Mouse (Mus musculus): ENCODE results near the gene Rbsn. TPM values are rescaled to one million over a fixed set of nuclear protein-coding genes. Genes with fewer than 3 reads are reported as not detected.
A peak's percentile ranks its signal among the peaks of the same experiment; 100 is the strongest.

Gene Rbsn
- polyA plus RNA-seq (2015; fragmentation: Nextera tagmentation; extraction: Ambion mirVana), result 23.8 and 24.4 TPM in 2 replicates

GRCm38 (mm10) chr6:92214773-92215449 lies at the start of gene Rbsn:
TSS of gene Rbsn (minus strand) at chr6:92214925.
- peak within 1 kb of the TSS; percentile 97 for H3K4me3 ChIP-seq (replicated peaks; ENCODE audit: low read length)
- H3K9me3 ChIP-seq (replicated peaks; ENCODE audit: control insufficient read depth, low read length), result no peaks in the 10 kb centered on the region
- H3K4me1 ChIP-seq (ENCODE audit: control insufficient read depth, insufficient read depth, low read length), result peaks cover 9% of the 10 kb centered on the region; the same call in 1 of the 2 replicates
- peak within 1 kb of the TSS; percentile 98 for H3K4me2 ChIP-seq (ENCODE audit: low read depth, low read length)
- no peaks in the 10 kb centered on the region for H3K36me3 ChIP-seq (ENCODE audit: control insufficient read depth, insufficient read depth, low read length)
- 9% methylated on average over 35 of the region's 35 CpGs for WGBS
- H3K27ac ChIP-seq (ENCODE audit: low read length), result peak within 1 kb of the TSS; percentile 87
- no peaks in the 10 kb centered on the region for H3K27me3 ChIP-seq (ENCODE audit: control insufficient read depth, insufficient read depth, low read length)
- ATAC-seq (ENCODE audit: insufficient read depth, low FRiP score), result peak; percentile 95
- peak within 1 kb of the TSS; percentile 95 for H3K9ac ChIP-seq (ENCODE audit: low read length)

GRCm38 (mm10) chr6:92261162-92261843 lies 46.6 kb upstream of the Rbsn start:
- no peak overlapping the region for H3K4me2 ChIP-seq (ENCODE audit: low read depth, low read length)
- no peaks in the 10 kb centered on the region for H3K9me3 ChIP-seq (replicated peaks; ENCODE audit: control insufficient read depth, low read length)
- no peaks in the 10 kb centered on the region for H3K27me3 ChIP-seq (ENCODE audit: control insufficient read depth, insufficient read depth, low read length)
- H3K9ac ChIP-seq (ENCODE audit: low read length), result no peak overlapping the region
- 69% methylated on average over 4 of the region's 4 CpGs for WGBS
- no peaks in the 10 kb centered on the region for H3K4me1 ChIP-seq (ENCODE audit: control insufficient read depth, insufficient read depth, low read length)
- no peak overlapping the region for H3K27ac ChIP-seq (ENCODE audit: low read length)
- H3K4me3 ChIP-seq (replicated peaks; ENCODE audit: low read length), result no peak overlapping the region
- H3K36me3 ChIP-seq (ENCODE audit: control insufficient read depth, insufficient read depth, low read length), result no peaks in the 10 kb centered on the region
- ATAC-seq (ENCODE audit: insufficient read depth, low FRiP score), result no peak

GRCm38 (mm10) chr6:92255346-92255745 lies 40.6 kb upstream of the Rbsn start:
- Histone ChIP-seq H3K36me3 (ENCODE audit: control insufficient read depth, insufficient read depth, low read length) (no peaks in the 10 kb centered on the region), H3K4me2 (ENCODE audit: low read depth, low read length) (no peak overlapping the region), H3K4me3 (replicated peaks; ENCODE audit: low read length) (no peak overlapping the region), H3K9ac (ENCODE audit: low read length) (no peak overlapping the region), H3K27me3 (ENCODE audit: control insufficient read depth, insufficient read depth, low read length) (no peaks in the 10 kb centered on the region), H3K4me1 (ENCODE audit: control insufficient read depth, insufficient read depth, low read length) (no peaks in the 10 kb centered on the region), H3K27ac (ENCODE audit: low read length) (no peak overlapping the region), H3K9me3 (replicated peaks; ENCODE audit: control insufficient read depth, low read length) (peaks cover 6% of the 10 kb centered on the region)
- ATAC-seq (ENCODE audit: insufficient read depth, low FRiP score), result no peak

GRCm38 (mm10) chr6:92253253-92253870 lies 38.6 kb upstream of the Rbsn start:
- H3K36me3 ChIP-seq (ENCODE audit: control insufficient read depth, insufficient read depth, low read length), result no peaks in the 10 kb centered on the region
- no peak overlapping the region for H3K4me3 ChIP-seq (replicated peaks; ENCODE audit: low read length)
- H3K27ac ChIP-seq (ENCODE audit: low read length), result no peak overlapping the region
- no peak overlapping the region for H3K4me2 ChIP-seq (ENCODE audit: low read depth, low read length)
- H3K9me3 ChIP-seq (replicated peaks; ENCODE audit: control insufficient read depth, low read length), result peaks cover 6% of the 10 kb centered on the region
- H3K4me1 ChIP-seq (ENCODE audit: control insufficient read depth, insufficient read depth, low read length), result no peaks in the 10 kb centered on the region
- ATAC-seq (ENCODE audit: insufficient read depth, low FRiP score), result no peak
- H3K27me3 ChIP-seq (ENCODE audit: control insufficient read depth, insufficient read depth, low read length), result no peaks in the 10 kb centered on the region
- no peak overlapping the region for H3K9ac ChIP-seq (ENCODE audit: low read length)
- 52% methylated on average over 3 of the region's 3 CpGs for WGBS

GRCm38 (mm10) chr6:92247215-92247919 lies 32.6 kb upstream of the Rbsn start:
- 28% methylated on average over 7 of the region's 7 CpGs for WGBS
- Histone ChIP-seq H3K27me3 (ENCODE audit: control insufficient read depth, insufficient read depth, low read length) (peaks cover 27% of the 10 kb centered on the region), H3K9ac (ENCODE audit: low read length) (no peak overlapping the region), H3K27ac (ENCODE audit: low read length) (no peak overlapping the region), H3K4me2 (ENCODE audit: low read depth, low read length) (no peak overlapping the region), H3K36me3 (ENCODE audit: control insufficient read depth, insufficient read depth, low read length) (no peaks in the 10 kb centered on the region), H3K4me1 (ENCODE audit: control insufficient read depth, insufficient read depth, low read length) (no peaks in the 10 kb centered on the region), H3K4me3 (replicated peaks; ENCODE audit: low read length) (no peak overlapping the region), H3K9me3 (replicated peaks; ENCODE audit: control insufficient read depth, low read length) (no peaks in the 10 kb centered on the region)
- ATAC-seq (ENCODE audit: insufficient read depth, low FRiP score), result no peak

DNA sequence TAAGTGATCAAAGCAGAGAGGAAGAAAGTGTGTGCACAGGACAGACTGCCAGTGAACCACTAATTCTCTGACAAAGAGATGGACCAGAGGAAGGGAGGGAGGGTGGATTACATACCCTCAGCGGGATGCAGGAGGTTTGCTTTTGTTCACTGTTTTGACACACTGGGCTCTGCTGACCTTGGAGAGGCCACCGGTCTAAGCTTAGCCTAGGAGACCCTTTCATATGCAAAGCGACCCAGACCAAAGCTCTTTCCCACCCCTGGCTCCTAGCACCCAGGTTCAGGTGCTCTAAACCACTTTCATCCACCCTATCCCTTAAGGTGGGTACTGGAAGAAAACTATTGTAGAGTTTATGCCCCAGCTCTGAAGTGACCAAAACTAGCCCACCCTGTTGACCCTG lies 31.6 kb upstream of the Rbsn start:
- Histone ChIP-seq H3K27me3 (ENCODE audit: control insufficient read depth, insufficient read depth, low read length) (peaks cover 27% of the 10 kb centered on the region), H3K4me1 (ENCODE audit: control insufficient read depth, insufficient read depth, low read length) (no peaks in the 10 kb centered on the region), H3K9me3 (replicated peaks; ENCODE audit: control insufficient read depth, low read length) (no peaks in the 10 kb centered on the region), H3K36me3 (ENCODE audit: control insufficient read depth, insufficient read depth, low read length) (no peaks in the 10 kb centered on the region), H3K9ac (ENCODE audit: low read length) (no peak overlapping the region), H3K4me3 (replicated peaks; ENCODE audit: low read length) (no peak overlapping the region), H3K27ac (ENCODE audit: low read length) (no peak overlapping the region), H3K4me2 (ENCODE audit: low read depth, low read length) (no peak overlapping the region)
- 27% methylated on average over 3 of the region's 3 CpGs for WGBS
- ATAC-seq (ENCODE audit: insufficient read depth, low FRiP score), result no peak

DNA sequence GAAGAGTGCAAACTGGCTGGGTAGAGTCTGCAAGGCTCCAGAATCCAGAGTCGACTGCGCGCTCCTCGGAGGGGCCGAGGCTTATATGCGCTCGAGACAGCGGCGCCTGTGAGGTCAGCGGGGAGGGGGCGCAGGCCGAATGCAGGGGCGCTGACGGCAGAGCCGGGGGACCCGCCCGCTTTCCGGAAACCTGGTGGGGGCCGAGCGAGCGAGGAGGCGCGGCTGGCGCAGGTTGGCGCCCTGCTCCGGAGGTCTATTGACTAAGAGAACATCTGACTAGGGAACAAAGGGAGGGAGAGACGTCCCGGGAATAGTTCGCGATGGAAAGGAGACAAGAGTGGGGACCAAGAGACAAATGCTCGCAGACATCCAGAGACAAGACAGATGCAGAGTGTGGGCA lies 29.9 kb upstream of the Rbsn start, which contains the start of gene Trh:
Gene Trh (minus strand): TSS at position 60 of the 400 bp plus-strand sequence.
- no peaks in the 10 kb centered on the region for H3K4me1 ChIP-seq (ENCODE audit: control insufficient read depth, insufficient read depth, low read length)
- H3K4me3 ChIP-seq (replicated peaks; ENCODE audit: low read length), result peak within 1 kb of the TSS; percentile 39
- H3K9me3 ChIP-seq (replicated peaks; ENCODE audit: control insufficient read depth, low read length), result no peaks in the 10 kb centered on the region
- ATAC-seq (ENCODE audit: insufficient read depth, low FRiP score), result no peak
- peak within 1 kb of the TSS; percentile 52 for H3K9ac ChIP-seq (ENCODE audit: low read length)
- H3K36me3 ChIP-seq (ENCODE audit: control insufficient read depth, insufficient read depth, low read length), result no peaks in the 10 kb centered on the region
- H3K27me3 ChIP-seq (ENCODE audit: control insufficient read depth, insufficient read depth, low read length), result peaks cover 27% of the 10 kb centered on the region
- no peak within 1 kb of the TSS for H3K27ac ChIP-seq (ENCODE audit: low read length)
- peak within 1 kb of the TSS; percentile 55 for H3K4me2 ChIP-seq (ENCODE audit: low read depth, low read length)
- under 1% methylated on average over 31 of the region's 31 CpGs for WGBS

GRCm38 (mm10) chr6:92241178-92241906 lies 26.6 kb upstream of the Rbsn start:
- no peak overlapping the region for H3K4me2 ChIP-seq (ENCODE audit: low read depth, low read length)
- H3K4me1 ChIP-seq (ENCODE audit: control insufficient read depth, insufficient read depth, low read length), result no peaks in the 10 kb centered on the region
- H3K27me3 ChIP-seq (ENCODE audit: control insufficient read depth, insufficient read depth, low read length), result peaks cover 27% of the 10 kb centered on the region
- H3K36me3 ChIP-seq (ENCODE audit: control insufficient read depth, insufficient read depth, low read length), result no peaks in the 10 kb centered on the region
- no peak overlapping the region for H3K9ac ChIP-seq (ENCODE audit: low read length)
- no peaks in the 10 kb centered on the region for H3K9me3 ChIP-seq (replicated peaks; ENCODE audit: control insufficient read depth, low read length)
- ATAC-seq (ENCODE audit: insufficient read depth, low FRiP score), result peak; percentile 91
- 48% methylated on average over 3 of the region's 3 CpGs for WGBS
- H3K27ac ChIP-seq (ENCODE audit: low read length), result no peak overlapping the region
- H3K4me3 ChIP-seq (replicated peaks; ENCODE audit: low read length), result no peak overlapping the region

Measured in stomach, embryonic 16.5 days (tissue).